Mouse (Mus musculus) myocyte (in vitro differentiated cells): ENCODE results near the gene Dio1. TPM values are rescaled to one million over a fixed set of nuclear protein-coding genes. Genes with fewer than 3 reads are reported as not detected.

Source experiments
- H3K27me3 ChIP-seq: one replicate; pipeline ENCODE4 v1.6.1; 2011; ENCODE audit not compliant: control insufficient read depth, insufficient read depth, insufficient read length
- H3K36me3 ChIP-seq: one replicate; pipeline ENCODE4 v1.6.1; 2011; ENCODE audit not compliant: control insufficient read depth, insufficient read depth
- H3K4me2 ChIP-seq: one replicate; pipeline ENCODE4 v1.6.1; 2011; ENCODE audit warnings: low read depth, control low read depth
- H3K4me3 ChIP-seq: one replicate; pipeline ENCODE4 v1.5.1; 2011; ENCODE audit warnings: mild to moderate bottlenecking, control low read depth, moderate library complexity
- H3K79me2 ChIP-seq: one replicate; pipeline ENCODE4 v1.6.1; 2011; ENCODE audit not compliant: control insufficient read depth, insufficient read depth
- H3ac ChIP-seq: one replicate; pipeline ENCODE4 v1.6.1; 2011; ENCODE audit not compliant: control insufficient read depth, insufficient read length
- CEBPB ChIP-seq: IDR thresholded peaks from 2 replicates; pipeline ENCODE4 v1.6.1; 2011; ENCODE audit warnings: mild to moderate bottlenecking, moderate library complexity; ENCODE audit not compliant: poor library complexity, insufficient read depth, severe bottlenecking
- E2F4 ChIP-seq: IDR thresholded peaks from one replicate; pipeline ENCODE4 v1.6.1; 2011; ENCODE audit warnings: mild to moderate bottlenecking, control low read depth, moderate library complexity; ENCODE audit not compliant: insufficient read depth
- MAX ChIP-seq: IDR thresholded peaks from one replicate; pipeline ENCODE4 v1.6.1; 2011; ENCODE audit warnings: low read depth, mild to moderate bottlenecking, control low read depth
- MYOD1 ChIP-seq, 3 experiments: IDR thresholded peaks; one replicate each; pipeline ENCODE4 v1.6.1; 2011; ENCODE audit warnings: control low read depth in 2 of 3, low read depth in 2 of 3, mild to moderate bottlenecking in 2 of 3, moderate library complexity in 1 of 3; ENCODE audit not compliant: insufficient read length in 2 of 3, control insufficient read depth in 1 of 3
- MYOG ChIP-seq, 3 experiments: IDR thresholded peaks; one replicate each; pipeline ENCODE4 v1.6.1; 2011; ENCODE audit warnings: control low read depth in 2 of 3, low read depth in 2 of 3, mild to moderate bottlenecking in 2 of 3; ENCODE audit not compliant: insufficient read length in 2 of 3, control insufficient read depth in 1 of 3, insufficient read depth in 1 of 3
- POLR2A ChIP-seq: IDR thresholded peaks from one replicate; pipeline ENCODE4 v1.6.1; 2011; ENCODE audit warnings: low read depth, mild to moderate bottlenecking, control low read depth, moderate library complexity; ENCODE audit not compliant: insufficient read length
- POLR2AphosphoS2 ChIP-seq: IDR thresholded peaks from one replicate; pipeline ENCODE4 v1.6.1; 2011; ENCODE audit warnings: low read depth, control low read depth; ENCODE audit not compliant: insufficient read length
- REST ChIP-seq: IDR thresholded peaks from one replicate; pipeline ENCODE4 v1.6.1; 2011; ENCODE audit warnings: mild to moderate bottlenecking, control low read depth, moderate library complexity; ENCODE audit not compliant: insufficient read depth, insufficient read length
- SRF ChIP-seq: IDR thresholded peaks from one replicate; pipeline ENCODE4 v1.6.1; 2011; ENCODE audit warnings: low read depth; ENCODE audit not compliant: control insufficient read depth, insufficient read length
- TCF12 ChIP-seq: IDR thresholded peaks from one replicate; pipeline ENCODE4 v1.6.1; 2011; ENCODE audit warnings: mild to moderate bottlenecking, control low read depth; ENCODE audit not compliant: poor library complexity, insufficient read depth, severe bottlenecking
- TCF3 ChIP-seq: IDR thresholded peaks from one replicate; pipeline ENCODE4 v1.6.1; 2011; ENCODE audit warnings: low read depth, control low read depth; ENCODE audit not compliant: insufficient read length
- USF1 ChIP-seq: IDR thresholded peaks from one replicate; pipeline ENCODE4 v1.6.1; 2011; ENCODE audit warnings: low read depth, mild to moderate bottlenecking, control low read depth, moderate library complexity
- polyA plus RNA-seq: library from polyadenylated mRNA; unstranded; fragments of >200 nt; fragmentation: generic; extraction: Trizol; gene quantifications from one replicate; pipeline ENCODE4 v1.2.1, GENCODE M21; 2012; ENCODE audit warnings: missing spikeins

Dio1 gene
- polyA plus RNA-seq, 1 experiment: not detected

DNA sequence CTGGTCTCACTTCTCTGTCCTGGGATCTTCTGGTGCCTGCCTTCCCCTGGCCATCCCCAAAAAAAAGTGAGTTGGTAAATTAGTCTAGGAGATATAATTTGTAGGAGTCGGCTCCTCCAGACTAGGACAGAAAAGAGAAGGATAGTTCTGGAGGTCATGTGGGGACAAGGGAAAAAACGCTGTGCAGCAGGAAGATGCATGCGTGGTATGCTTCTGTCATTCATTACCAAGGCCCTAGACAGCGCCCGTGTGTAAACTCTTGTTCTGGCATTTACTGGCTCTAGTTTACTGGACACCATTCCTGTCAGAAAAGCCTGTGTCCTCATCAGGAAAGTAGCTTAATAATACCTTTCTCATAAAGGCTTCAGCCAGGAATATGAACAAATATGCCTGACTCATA, 32.5 kb downstream of the Dio1 start:
- peaks cover 7% of the 10 kb centered on the region for H3K36me3 ChIP-seq
- no peak overlapping the region for H3ac ChIP-seq
- no peak for TF ChIP-seq E2F4
- no peak for TF ChIP-seq REST
- no peak for TF ChIP-seq MAX
- no peak for TF ChIP-seq TCF3
- TF ChIP-seq POLR2AphosphoS2: no peak
- TF ChIP-seq SRF: no peak
- no peak for TF ChIP-seq CEBPB
- no peak for TF ChIP-seq POLR2A
- TF ChIP-seq USF1: no peak
- no peak for TF ChIP-seq TCF12
- TF ChIP-seq MYOG (IDR thresholded peaks at IDR 0.05; ENCODE audit: control insufficient read depth in 1 of 3, insufficient read depth in 1 of 3, insufficient read length in 2 of 3, low read depth in 2 of 3): no peak
- no peak for TF ChIP-seq MYOD1 (IDR thresholded peaks at IDR 0.05; ENCODE audit: control insufficient read depth in 1 of 3, insufficient read length in 2 of 3, low read depth in 2 of 3)
- no peaks in the 10 kb centered on the region for H3K27me3 ChIP-seq
- H3K4me3 ChIP-seq: no peak overlapping the region
- no peak overlapping the region for H3K4me2 ChIP-seq
- H3K79me2 ChIP-seq: no peaks in the 10 kb centered on the region

DNA sequence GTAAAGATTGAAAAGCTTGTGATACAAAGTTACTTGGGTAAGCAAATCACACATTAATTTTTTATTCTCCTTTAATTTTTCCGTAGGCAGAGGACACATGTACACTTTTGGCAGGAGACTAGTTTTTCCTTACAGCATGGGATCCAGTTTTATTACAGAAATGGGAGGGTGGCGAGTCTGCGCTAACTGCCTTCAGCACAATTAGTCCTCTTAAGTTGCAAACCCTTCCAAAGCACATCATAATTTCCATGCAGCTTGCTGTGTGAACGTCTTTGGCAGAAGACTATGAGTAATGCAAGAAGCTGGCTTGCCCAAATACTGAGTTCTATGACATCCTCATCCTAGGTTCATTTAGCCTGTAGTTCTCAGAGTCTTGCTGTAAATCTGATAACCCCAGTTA, 33.3 kb downstream of the Dio1 start:
- H3ac ChIP-seq: no peak overlapping the region
- no peaks in the 10 kb centered on the region for H3K27me3 ChIP-seq
- H3K4me2 ChIP-seq: no peak overlapping the region
- H3K79me2 ChIP-seq: no peaks in the 10 kb centered on the region
- TF ChIP-seq MAX (no peak), REST (no peak), USF1 (no peak), MYOG (IDR thresholded peaks at IDR 0.05; ENCODE audit: control insufficient read depth in 1 of 3, insufficient read depth in 1 of 3, insufficient read length in 2 of 3, low read depth in 2 of 3) (no peak), CEBPB (no peak), SRF (no peak), MYOD1 (IDR thresholded peaks at IDR 0.05; ENCODE audit: control insufficient read depth in 1 of 3, insufficient read length in 2 of 3, low read depth in 2 of 3) (no peak), POLR2AphosphoS2 (no peak), TCF12 (no peak), E2F4 (no peak), POLR2A (no peak), TCF3 (no peak)
- no peak overlapping the region for H3K4me3 ChIP-seq
- peaks cover 7% of the 10 kb centered on the region for H3K36me3 ChIP-seq

DNA sequence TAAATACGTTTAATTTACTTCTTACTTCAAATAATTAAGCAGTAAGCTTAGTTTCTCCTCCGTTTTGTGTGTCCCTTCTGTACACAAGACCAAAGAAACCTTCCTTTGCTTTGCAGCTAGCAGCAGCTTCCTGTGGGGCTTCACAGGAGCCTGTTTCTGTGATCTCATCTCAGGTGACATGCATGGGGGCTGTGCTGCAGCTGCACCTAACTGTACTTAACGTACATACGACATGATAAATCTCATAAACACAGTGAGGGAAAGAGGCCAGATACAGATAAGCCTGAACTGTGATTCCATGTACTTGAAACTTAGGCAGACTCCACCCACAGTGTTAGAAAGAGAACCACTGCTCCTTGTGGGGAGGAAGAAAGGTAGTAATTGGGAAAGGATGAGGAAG, 47.0 kb downstream of the Dio1 start:
- Histone ChIP-seq H3K4me2 (no peak overlapping the region), H3K27me3 (no peaks in the 10 kb centered on the region), H3ac (no peak overlapping the region), H3K79me2 (no peaks in the 10 kb centered on the region), H3K4me3 (no peak overlapping the region), H3K36me3 (peaks cover 4% of the 10 kb centered on the region)
- TF ChIP-seq MYOG (IDR thresholded peaks at IDR 0.05; ENCODE audit: control insufficient read depth in 1 of 3, insufficient read depth in 1 of 3, insufficient read length in 2 of 3, low read depth in 2 of 3) (no peak), POLR2AphosphoS2 (no peak), TCF3 (no peak), REST (no peak), E2F4 (no peak), SRF (no peak), MYOD1 (IDR thresholded peaks at IDR 0.05; ENCODE audit: control insufficient read depth in 1 of 3, insufficient read length in 2 of 3, low read depth in 2 of 3) (no peak), USF1 (no peak), TCF12 (no peak), MAX (no peak), POLR2A (no peak), CEBPB (no peak)

DNA sequence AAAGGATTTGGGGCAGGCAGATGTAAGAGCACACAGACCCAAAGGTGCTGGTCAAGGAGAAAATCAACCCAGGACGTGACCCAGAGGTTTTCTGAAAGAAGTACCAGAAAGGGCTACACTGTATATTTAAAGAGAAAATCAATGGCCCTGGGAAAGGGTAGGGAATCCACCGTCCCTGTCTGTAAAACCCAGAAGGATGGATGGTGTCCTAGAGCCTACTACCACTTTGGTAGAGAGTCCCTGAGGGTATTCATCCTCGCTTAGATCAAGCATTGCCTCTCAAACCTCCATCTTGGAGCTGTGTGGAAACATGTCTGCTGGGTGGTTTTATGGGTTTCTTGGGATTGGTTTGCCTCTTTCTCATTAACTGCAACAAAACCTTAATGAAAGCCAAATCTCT, 52.6 kb downstream of the Dio1 start:
- no peak overlapping the region for H3ac ChIP-seq
- H3K4me3 ChIP-seq: peak overlapping the region; percentile 74
- H3K79me2 ChIP-seq: peaks cover 21% of the 10 kb centered on the region
- no peak for TF ChIP-seq POLR2A
- TF ChIP-seq REST: no peak
- TF ChIP-seq POLR2AphosphoS2: no peak
- no peak for TF ChIP-seq E2F4
- no peak for TF ChIP-seq CEBPB
- TF ChIP-seq SRF: no peak
- TF ChIP-seq MYOG (IDR thresholded peaks at IDR 0.05; ENCODE audit: control insufficient read depth in 1 of 3, insufficient read depth in 1 of 3, insufficient read length in 2 of 3, low read depth in 2 of 3): no peak
- no peak for TF ChIP-seq TCF12
- no peak for TF ChIP-seq USF1
- no peak for TF ChIP-seq TCF3
- no peak for TF ChIP-seq MAX
- no peak for TF ChIP-seq MYOD1 (IDR thresholded peaks at IDR 0.05; ENCODE audit: control insufficient read depth in 1 of 3, insufficient read length in 2 of 3, low read depth in 2 of 3)
- peak overlapping the region; percentile 81 for H3K4me2 ChIP-seq
- no peaks in the 10 kb centered on the region for H3K27me3 ChIP-seq
- H3K36me3 ChIP-seq: no peaks in the 10 kb centered on the region
